Mouse (Mus musculus) CH12.LX (cell line): ENCODE measurements around the gene Was. TPM values are rescaled to one million over a fixed set of nuclear protein-coding genes. Genes with fewer than 3 reads are reported as not detected.

Source experiments
- DNase-seq: peaks from one replicate; pipeline ENCODE4 v3.0.0-alpha.2; 2013; ENCODE audit errors: extremely low read depth
- H3K27ac ChIP-seq: 2 replicates; pipeline ENCODE4 v1.5.1; 2012; ENCODE audit warnings: low read depth, mild to moderate bottlenecking, control low read depth, moderate library complexity; ENCODE audit not compliant: insufficient read depth
- H3K27me3 ChIP-seq: replicated peaks from 2 replicates; pipeline ENCODE3; 2012; ENCODE audit warnings: inconsistent platforms
- H3K36me3 ChIP-seq, 2 experiments: replicated peaks in 1 of 2; 2 replicates each; pipeline versions ENCODE3 to v1.6.1; 2012; ENCODE audit warnings: inconsistent platforms in 1 of 2, low read length in 1 of 2, mild to moderate bottlenecking in 1 of 2, mixed read lengths in 1 of 2, moderate library complexity in 1 of 2; ENCODE audit not compliant: control insufficient read depth in 1 of 2, insufficient read depth in 1 of 2
- H3K4me1 ChIP-seq, 2 experiments: 2 replicates each; pipeline ENCODE4 v1.6.1; 2012; ENCODE audit warnings: inconsistent platforms in 1 of 2, moderate library complexity in 1 of 2; ENCODE audit not compliant: insufficient read depth in 2 of 2, control insufficient read depth in 1 of 2
- H3K4me2 ChIP-seq: 2 replicates; pipeline ENCODE4 v1.6.1; 2012; ENCODE audit warnings: low read depth, mild to moderate bottlenecking, control low read depth; ENCODE audit not compliant: poor library complexity, insufficient read depth, severe bottlenecking
- H3K4me3 ChIP-seq, 3 experiments: fragments of 150-350 bp in 1 of 3; sonication (generic) in 1 of 3; replicated peaks in 1 of 3; 2 replicates each; pipeline versions ENCODE3 to v1.5.1; 2011 to 2012; ENCODE audit warnings: low read depth in 2 of 3, low read length in 2 of 3, mild to moderate bottlenecking in 2 of 3, moderate library complexity in 2 of 3, control low read depth in 1 of 3, improper control_type of control experiment in 1 of 3, inconsistent platforms in 1 of 3, mixed read lengths in 1 of 3; ENCODE audit not compliant: poor library complexity in 1 of 3
- H3K79me2 ChIP-seq: replicated peaks from 2 replicates; pipeline ENCODE4 v1.6.1; 2012; ENCODE audit warnings: mild to moderate bottlenecking, moderate library complexity; ENCODE audit not compliant: control insufficient read depth, poor library complexity, insufficient read depth, severe bottlenecking; ENCODE audit errors: extremely low read depth
- H3K9ac ChIP-seq: 2 replicates; pipeline ENCODE4 v1.6.1; 2012; ENCODE audit warnings: low read depth, mild to moderate bottlenecking, control low read depth, moderate library complexity; ENCODE audit not compliant: insufficient read depth
- H3K9me3 ChIP-seq: replicated peaks from 2 replicates; pipeline ENCODE3; 2012; ENCODE audit warnings: low read length, inconsistent platforms, mixed read lengths
- CHD1 ChIP-seq: IDR thresholded peaks from 2 replicates; pipeline ENCODE4 v1.6.1; 2012; ENCODE audit warnings: low read depth, low read length, improper control_type of control experiment, inconsistent platforms
- ELF1 ChIP-seq: IDR thresholded peaks from 2 replicates; pipeline ENCODE4 v1.6.1; 2014; ENCODE audit warnings: low read depth, mild to moderate bottlenecking, inconsistent platforms, low read length, improper control_type of control experiment
- EP300 ChIP-seq: IDR thresholded peaks from 2 replicates; pipeline ENCODE4 v1.6.1; 2011; ENCODE audit warnings: low read length, improper control_type of control experiment
- IRF4 ChIP-seq: IDR thresholded peaks from 2 replicates; pipeline ENCODE4 v1.6.1; 2014; ENCODE audit warnings: low read depth, mild to moderate bottlenecking, inconsistent platforms, low read length, improper control_type of control experiment
- JUN ChIP-seq: IDR thresholded peaks from 2 replicates; pipeline ENCODE4 v1.6.1; 2011; ENCODE audit warnings: low read depth, mild to moderate bottlenecking, low read length, improper control_type of control experiment, moderate library complexity; ENCODE audit not compliant: insufficient read depth
- JUND ChIP-seq: conservative IDR thresholded peaks from 2 replicates; pipeline ENCODE4 v1.6.1; 2011; ENCODE audit warnings: low read depth, low read length, improper control_type of control experiment
- MAZ ChIP-seq: IDR thresholded peaks from 2 replicates; pipeline ENCODE4 v1.6.1; 2012; ENCODE audit warnings: low read depth, mild to moderate bottlenecking, inconsistent platforms, low read length, improper control_type of control experiment, moderate library complexity
- MEF2A ChIP-seq: IDR thresholded peaks from 2 replicates; pipeline ENCODE4 v1.6.1; 2014; ENCODE audit warnings: low read depth, mild to moderate bottlenecking, inconsistent platforms, low read length, improper control_type of control experiment, borderline replicate concordance
- NRF1 ChIP-seq: IDR thresholded peaks from 2 replicates; pipeline ENCODE4 v1.6.1; 2014; ENCODE audit warnings: low read depth, mild to moderate bottlenecking, inconsistent platforms, low read length, improper control_type of control experiment, moderate library complexity
- POLR2A ChIP-seq: IDR thresholded peaks from 2 replicates; pipeline ENCODE4 v1.6.1; 2011; ENCODE audit warnings: low read depth, mild to moderate bottlenecking, improper control_type of control experiment, low read length
- RAD21 ChIP-seq: IDR thresholded peaks from 2 replicates; pipeline ENCODE4 v1.6.1; 2011; ENCODE audit warnings: low read depth, mild to moderate bottlenecking, low read length, improper control_type of control experiment, moderate library complexity
- SMC3 ChIP-seq: IDR thresholded peaks from 2 replicates; pipeline ENCODE4 v1.6.1; 2011; ENCODE audit warnings: low read depth, low read length, improper control_type of control experiment
- TCF12 ChIP-seq: IDR thresholded peaks from 2 replicates; pipeline ENCODE4 v1.6.1; 2014; ENCODE audit warnings: low read depth, mild to moderate bottlenecking, inconsistent platforms, low read length, improper control_type of control experiment
- UBTF ChIP-seq: IDR thresholded peaks from 2 replicates; pipeline ENCODE4 v1.6.1; 2012; ENCODE audit warnings: low read depth, mild to moderate bottlenecking, inconsistent platforms, low read length, improper control_type of control experiment, moderate library complexity
- USF2 ChIP-seq: conservative IDR thresholded peaks from 2 replicates; pipeline ENCODE4 v1.6.1; 2011; ENCODE audit warnings: low read depth, low read length, improper control_type of control experiment
- ZNF384 ChIP-seq: IDR thresholded peaks from 2 replicates; pipeline ENCODE4 v1.6.1; 2012; ENCODE audit warnings: low read depth, low read length, improper control_type of control experiment, inconsistent platforms
- dilution Hi-C: fragments of 300-500 bp; cut with MboI; formaldehyde crosslinking; loops from 2 replicates; pipeline ENCODE4 v1.14.3; 2020; ENCODE audit warnings: low sequenced_read_pairs; ENCODE audit not compliant: extremely low pct_unique_long_range_greater_than_20kb, extremely low pct_ligation_motif_present
- in situ Hi-C: fragments of 300-500 bp; cut with MboI; formaldehyde crosslinking; loops from 3 replicates; pipeline ENCODE4 v1.14.3; 2019; ENCODE audit warnings: low sequenced_read_pairs, low pct_ligation_motif_present, low pct_unique_long_range_greater_than_20kb, mixed read lengths
- polyA plus RNA-seq: library from polyadenylated mRNA; unstranded; fragments of >175 nt; gene quantifications from 2 replicates; pipeline ENCODE4 v1.2.1, GENCODE M21; 2012; ENCODE audit warnings: low read depth; ENCODE audit not compliant: insufficient read length
- total RNA-seq, 2 experiments: library from RNA; depleted of rRNA; stranded (reverse); fragments of 300-350 nt in 1 of 2; fragments of >200 nt in 1 of 2; gene quantifications; 2 replicates each; pipeline ENCODE4 v1.2.3; 2012 to 2014

Was gene
- total and polyA plus RNA-seq, 3 experiments, result 47.0 to 83.7 (median 53.9) TPM

DNA sequence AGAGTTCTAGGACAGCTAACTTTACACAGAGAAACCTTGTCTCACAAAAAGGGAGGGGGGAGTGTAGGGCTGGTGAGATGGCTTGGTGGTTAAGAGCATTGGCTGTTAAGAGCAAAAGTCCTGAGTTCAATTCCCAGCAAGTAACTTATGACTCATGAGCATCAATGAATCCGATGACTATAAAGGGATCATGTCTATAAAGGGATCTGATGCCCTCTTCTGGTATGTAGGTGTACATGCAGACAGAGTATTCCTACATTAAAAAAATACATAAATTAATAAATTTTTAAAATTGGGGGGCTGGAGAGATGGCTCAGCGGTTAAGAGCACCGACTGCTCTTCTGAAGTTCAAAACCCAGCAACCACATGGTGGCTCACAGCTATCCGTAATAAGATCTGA lies 25.0 kb upstream of the Was start:
- Histone ChIP-seq H3K9me3 (no peaks in the 10 kb centered on the region), H3K4me3 (no peak overlapping the region), H3K9ac (no peak overlapping the region), H3K4me2 (no peak overlapping the region), H3K79me2 (no peaks in the 10 kb centered on the region), H3K4me1 (no peaks in the 10 kb centered on the region), H3K36me3 (peaks cover 0 to 5% of the 10 kb centered on the region in 2 experiments), H3K27me3 (no peaks in the 10 kb centered on the region), H3K27ac (no peak overlapping the region)
- in situ Hi-C loops, result loop anchor here (25.0 kb wide), 1 partner anchor 203 kb away; the partner anchor contains the start of genes Gm10490, Gm10491 and Pcsk1n
- DNase-seq, result no peak
- TF ChIP-seq ELF1 (no peak), UBTF (no peak), RAD21 (peak; percentile 24), TCF12 (no peak), SMC3 (no peak)
- dilution Hi-C loops, result no loop called here

DNA sequence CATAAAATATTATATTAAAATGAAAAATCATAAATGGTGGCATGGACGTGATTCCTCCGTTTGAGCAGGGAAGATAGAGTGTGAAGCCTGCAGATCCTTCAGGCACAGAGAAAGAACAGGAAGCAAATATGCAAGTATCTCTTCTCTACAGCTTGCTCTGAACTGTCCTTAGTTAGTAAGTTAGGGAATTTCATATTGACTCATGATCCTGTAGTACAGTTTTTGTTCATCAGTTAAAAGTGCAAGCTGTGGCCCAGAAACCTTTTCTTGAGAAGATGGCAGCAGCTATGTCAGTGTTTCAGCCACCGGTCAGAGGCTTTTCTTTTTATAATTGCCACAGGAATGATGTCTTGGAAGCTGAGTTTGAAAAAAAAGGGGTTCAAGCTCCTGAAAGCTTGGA lies 14.7 kb upstream of the Was start:
- Histone ChIP-seq H3K79me2 (no peaks in the 10 kb centered on the region), H3K27ac (no peak overlapping the region), H3K36me3 (no peaks in the 10 kb centered on the region), H3K27me3 (no peaks in the 10 kb centered on the region), H3K9me3 (no peaks in the 10 kb centered on the region), H3K4me3 (no peak overlapping the region), H3K4me1 (peaks cover 0 to 6% of the 10 kb centered on the region in 2 experiments; a peak in 1 of 4 replicates), H3K9ac (no peak overlapping the region), H3K4me2 (no peak overlapping the region)
- no peak for DNase-seq
- dilution Hi-C loops (no loop called here), in situ Hi-C loops (loop anchor here (25.0 kb wide), 1 partner anchor 193 kb away; the partner anchor contains the start of genes Gm10490, Gm10491 and Pcsk1n)
- TF ChIP-seq EP300 (peak; percentile 52), ZNF384 (no peak), SMC3 (no peak), IRF4 (peak; percentile 51; the same call in 1 of the 2 replicates), JUN (0 out of 2 replicates have a peak, but pooled peaks have one; percentile 21), UBTF (no peak), CHD1 (no peak), MEF2A (no peak), JUND (0 out of 2 replicates have a peak, but pooled peaks have one; percentile 33), MAZ (no peak)

DNA sequence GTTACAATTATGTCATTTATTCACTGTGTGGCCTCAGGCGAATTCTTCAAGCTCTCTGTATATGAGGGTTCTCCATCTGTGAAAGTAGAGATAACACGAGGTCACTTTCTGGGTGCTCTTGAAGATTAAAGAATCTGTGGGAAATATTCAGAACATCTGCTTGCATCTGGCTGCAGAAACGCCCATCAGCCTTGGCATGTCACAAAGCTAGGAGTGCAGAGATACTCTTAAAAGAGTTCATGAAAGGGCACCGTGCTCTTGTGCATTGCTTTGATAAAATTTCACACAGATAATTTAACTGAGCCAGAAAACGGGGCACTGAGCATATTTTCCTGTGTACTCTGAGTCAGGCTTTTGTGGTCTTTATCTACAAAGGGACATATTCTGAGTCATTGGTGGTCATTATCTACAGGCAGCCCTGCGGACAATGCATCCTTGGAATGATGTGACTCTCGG lies 11.9 kb upstream of the Was start:
- Histone ChIP-seq H3K79me2 (no peaks in the 10 kb centered on the region; the same call in 1 of the 2 replicates), H3K4me2 (no peak overlapping the region), H3K27me3 (no peaks in the 10 kb centered on the region), H3K4me3 (no peak overlapping the region), H3K9ac (no peak overlapping the region), H3K36me3 (no peaks in the 10 kb centered on the region), H3K27ac (no peak overlapping the region), H3K9me3 (no peaks in the 10 kb centered on the region), H3K4me1 (no peaks in the 10 kb centered on the region)
- in situ Hi-C loops, result loop anchor here (25.0 kb wide), 1 partner anchor 190 kb away; the partner anchor contains the start of genes Gm10490, Gm10491 and Pcsk1n
- dilution Hi-C loops, result no loop called here
- no peak for TF ChIP-seq NRF1
- TF ChIP-seq POLR2A, result no peak
- TF ChIP-seq USF2, result no peak
- no peak for TF ChIP-seq TCF12
- no peak for DNase-seq
